Mouse (Mus musculus): ENCODE results near the gene Arrdc2. TPM values are rescaled to one million over a fixed set of nuclear protein-coding genes. Genes with fewer than 3 reads are reported as not detected.
A peak's percentile ranks its signal among the peaks of the same experiment; 100 is the strongest.

The Arrdc2 gene
- polyA plus RNA-seq, 1 experiment from 2014 or later: 11.4 TPM

DNA sequence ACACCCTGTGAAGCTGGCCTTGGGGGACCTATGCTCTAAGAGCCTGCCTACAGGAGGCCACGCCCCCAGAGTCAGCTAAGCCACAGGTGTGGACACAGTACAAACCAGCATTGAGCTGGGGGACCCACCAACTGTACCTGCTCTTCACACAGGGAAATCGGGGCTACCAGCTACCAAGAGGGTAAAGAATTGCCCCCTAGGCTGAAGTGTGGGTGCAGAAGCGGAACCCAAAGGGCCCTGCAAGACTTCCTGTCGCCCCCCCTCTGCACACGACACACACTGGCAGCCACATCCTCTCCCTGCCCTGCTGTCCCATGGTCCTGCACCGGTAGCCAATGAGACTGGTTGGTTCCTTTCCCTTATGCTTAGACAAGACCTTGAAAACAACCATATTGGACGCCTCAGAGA is 48.2 kb downstream of the Arrdc2 start:
- peak; percentile 89 for DNase-seq (ENCODE audit: low spot score)

DNA sequence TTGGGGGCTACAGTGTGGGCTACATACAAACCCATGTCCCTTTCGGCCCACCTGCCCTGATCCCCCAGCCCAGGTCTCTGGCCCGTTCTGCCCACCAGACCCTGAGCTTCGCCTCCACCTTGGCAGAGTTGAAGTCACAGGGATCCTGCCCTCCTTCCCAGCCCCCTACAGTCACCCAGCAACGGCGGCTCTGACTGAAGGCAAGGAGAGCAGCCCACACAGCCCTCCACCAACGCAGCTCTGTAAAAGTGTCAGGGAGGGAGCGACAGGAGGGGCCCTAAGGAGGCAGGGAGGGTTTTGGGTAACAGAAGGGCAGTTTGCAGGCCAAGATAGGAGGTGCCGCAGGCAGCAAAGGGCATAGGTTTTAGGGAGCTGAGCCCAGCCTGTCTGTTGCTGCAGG is 48.7 kb downstream of the Arrdc2 start:
- no peak for DNase-seq (ENCODE audit: low spot score)

DNA sequence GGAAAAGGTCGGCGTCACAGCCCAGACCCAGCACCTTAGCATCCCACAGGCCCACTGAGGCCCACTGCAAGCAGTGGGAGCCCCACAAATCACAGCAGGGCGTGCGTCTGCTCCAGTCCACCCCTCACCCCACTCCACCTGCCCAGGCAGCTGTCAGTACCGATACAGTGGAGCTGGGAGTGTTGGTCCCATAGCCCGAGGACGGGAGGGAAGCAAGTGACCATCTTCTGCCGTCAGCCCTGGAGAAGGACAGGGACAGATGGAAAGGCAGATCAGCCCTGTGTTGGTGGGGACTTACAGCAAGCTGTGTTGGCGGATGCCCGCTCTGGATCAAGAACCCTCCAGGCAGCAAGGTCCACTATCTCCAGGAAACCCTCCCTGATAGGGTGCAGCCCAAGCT is 50.5 kb downstream of the Arrdc2 start:
- no peak for DNase-seq (ENCODE audit: low spot score)

GRCm38 (mm10) chr8:70787941-70788667 is 51.4 kb downstream of the Arrdc2 start:
- DNase-seq (ENCODE audit: low spot score): no peak

GRCm38 (mm10) chr8:70787051-70787445 is 52.5 kb downstream of the Arrdc2 start:
- DNase-seq (ENCODE audit: low spot score): no peak

- DNase-seq (ENCODE audit: low spot score): no peak
These were observed 53.0 kb downstream of the Arrdc2 start for GRCm38 (mm10) chr8:70786291-70787050.

Small RNA genes lying within 50 kb of the gene (microRNA-seq; reads per million reads assigned to microRNA genes)
- gene Mir7240 (ENCODE audit: borderline number of aligned reads): not detected

Other genes with a start within 250 kb of the Arrdc2 start
- 78.9 and 88.4 TPM in 2 replicates for gene Isyna1, start 245.3 kb downstream of the Arrdc2 start, polyA plus RNA-seq (2015; fragmentation: Nextera tagmentation; extraction: Ambion mirVana)
- 135 and 142 TPM in 2 replicates for gene Ssbp4, start 230.8 kb downstream of the Arrdc2 start, polyA plus RNA-seq (2015; fragmentation: Nextera tagmentation; extraction: Ambion mirVana)
- gene Lrrc25, start 223.6 kb downstream of the Arrdc2 start, polyA plus RNA-seq (2015; fragmentation: Nextera tagmentation; extraction: Ambion mirVana): 4.7 and 5.8 TPM in 2 replicates
- 1.2 and 1.4 TPM in 2 replicates for gene Gdf15, start 207.3 kb downstream of the Arrdc2 start, polyA plus RNA-seq (2015; fragmentation: Nextera tagmentation; extraction: Ambion mirVana)
- 33.2 and 43.0 TPM in 2 replicates for gene Pgpep1, start 179.3 kb downstream of the Arrdc2 start, polyA plus RNA-seq (2015; fragmentation: Nextera tagmentation; extraction: Ambion mirVana)
- 333 and 377 TPM in 2 replicates for gene Lsm4, start 166.5 kb downstream of the Arrdc2 start, polyA plus RNA-seq (2015; fragmentation: Nextera tagmentation; extraction: Ambion mirVana)
- gene Jund, start 140.8 kb downstream of the Arrdc2 start, polyA plus RNA-seq (2015; fragmentation: Nextera tagmentation; extraction: Ambion mirVana): 85.7 and 111 TPM in 2 replicates
- gene Iqcn, start 136.3 kb downstream of the Arrdc2 start, polyA plus RNA-seq (2015; fragmentation: Nextera tagmentation; extraction: Ambion mirVana): 0.04 and 0.06 TPM in 2 replicates
- gene Gm3336, start 121.2 kb downstream of the Arrdc2 start, polyA plus RNA-seq (2015; fragmentation: Nextera tagmentation; extraction: Ambion mirVana): 0.29 and 0.32 TPM in 2 replicates
- 0.28 and 0.35 TPM in 2 replicates for gene Pde4c, start 116.0 kb downstream of the Arrdc2 start, polyA plus RNA-seq (2015; fragmentation: Nextera tagmentation; extraction: Ambion mirVana)
- 7.0 and 8.0 TPM in 2 replicates for gene Rab3a, start 85.0 kb downstream of the Arrdc2 start, polyA plus RNA-seq (2015; fragmentation: Nextera tagmentation; extraction: Ambion mirVana)
- gene Mpv17l2, start 78.8 kb downstream of the Arrdc2 start, polyA plus RNA-seq (2015; fragmentation: Nextera tagmentation; extraction: Ambion mirVana): 54.3 and 54.4 TPM in 2 replicates
- 35.1 and 38.6 TPM in 2 replicates for gene Pik3r2, start 63.0 kb downstream of the Arrdc2 start, polyA plus RNA-seq (2015; fragmentation: Nextera tagmentation; extraction: Ambion mirVana)
- gene Mast3, start 34.7 kb downstream of the Arrdc2 start, polyA plus RNA-seq (2015; fragmentation: Nextera tagmentation; extraction: Ambion mirVana): 37.2 and 37.3 TPM in 2 replicates
- 16.2 TPM in 2 replicates for gene Il12rb1, start 31.3 kb downstream of the Arrdc2 start, polyA plus RNA-seq (2015; fragmentation: Nextera tagmentation; extraction: Ambion mirVana)
- 0.36 and 0.85 TPM in 2 replicates for gene Kcnn1, start 23.5 kb upstream of the Arrdc2 start, polyA plus RNA-seq (2015; fragmentation: Nextera tagmentation; extraction: Ambion mirVana)
- gene Ccdc124, start 34.2 kb upstream of the Arrdc2 start, polyA plus RNA-seq (2015; fragmentation: Nextera tagmentation; extraction: Ambion mirVana): 93.8 and 98.6 TPM in 2 replicates
- gene Slc5a5, start 53.0 kb upstream of the Arrdc2 start, polyA plus RNA-seq (2015; fragmentation: Nextera tagmentation; extraction: Ambion mirVana): 0.49 and 1.6 TPM in 2 replicates
- gene Rpl18a, start 57.7 kb upstream of the Arrdc2 start, polyA plus RNA-seq (2015; fragmentation: Nextera tagmentation; extraction: Ambion mirVana): 6,882 and 7,160 TPM in 2 replicates
- gene Map1s, start 66.2 kb upstream of the Arrdc2 start, polyA plus RNA-seq (2015; fragmentation: Nextera tagmentation; extraction: Ambion mirVana): 45.0 and 45.3 TPM in 2 replicates

Data from thymus, postnatal 0 days (tissue).